Mouse (Mus musculus): ENCODE results near the gene Mbnl2. TPM values are rescaled to one million over a fixed set of nuclear protein-coding genes. Genes with fewer than 3 reads are reported as not detected.

The Mbnl2 gene
- polyA plus RNA-seq, 1 experiment, result 163 TPM

DNA sequence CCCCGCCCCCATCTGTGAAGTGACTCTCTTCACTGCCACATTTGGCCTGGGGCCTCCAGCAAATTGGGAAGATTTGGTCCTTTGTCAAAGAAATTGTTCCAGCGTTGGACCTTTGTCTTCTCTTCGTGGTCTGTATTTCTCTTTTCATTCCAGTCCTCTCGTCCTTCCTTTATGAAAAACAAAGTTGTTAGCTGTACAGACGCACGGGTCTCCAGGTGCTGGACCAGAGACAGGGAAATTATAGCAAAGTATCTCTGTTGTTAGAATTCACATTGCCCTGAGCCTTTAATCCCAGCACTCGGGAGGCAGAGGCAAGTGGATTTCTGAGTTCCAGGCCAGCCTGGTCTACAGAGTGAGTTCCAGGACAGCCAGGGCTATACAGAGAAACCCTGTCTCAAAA is 22.1 kb upstream of the Mbnl2 start:
- no peaks in the 10 kb centered on the region for H3K27me3 ChIP-seq (ENCODE audit: control insufficient read depth, insufficient read depth, low read length)
- no peak for TF ChIP-seq POLR2A (IDR thresholded peaks at IDR 0.05; ENCODE audit: borderline replicate concordance, insufficient read depth, low read length)
- no peak for TF ChIP-seq CTCF (IDR thresholded peaks at IDR 0.05; ENCODE audit: borderline replicate concordance, insufficient read depth, low read depth, low read length)
- 79% methylated on average over 7 of the region's 7 CpGs for WGBS

DNA sequence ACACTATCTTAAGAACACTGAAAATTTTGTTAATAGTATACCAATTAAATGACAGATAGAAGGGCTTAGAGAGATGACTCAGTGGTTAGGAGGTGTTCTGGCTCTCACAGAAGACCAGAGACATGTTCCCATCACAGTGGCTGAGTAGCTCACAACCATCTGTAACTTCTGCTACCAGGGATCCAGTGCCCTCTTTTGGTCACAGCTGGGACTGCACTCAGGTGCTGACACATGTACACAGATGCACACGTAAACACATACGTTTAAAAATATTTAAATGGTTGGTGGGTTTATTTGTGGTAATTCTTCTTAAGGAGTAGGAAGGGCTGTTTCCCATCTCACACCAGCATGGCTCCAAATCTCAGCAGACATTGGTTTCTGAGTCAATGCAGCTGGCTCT is 19.3 kb upstream of the Mbnl2 start:
- WGBS, result 99% methylated on average over 2 of the region's 2 CpGs
- no peak overlapping the region for H3K4me3 ChIP-seq (replicated peaks; ENCODE audit: insufficient read depth, low read depth, low read length)
- TF ChIP-seq CTCF (IDR thresholded peaks at IDR 0.05; ENCODE audit: borderline replicate concordance, insufficient read depth, low read depth, low read length), result no peak
- TF ChIP-seq POLR2A (IDR thresholded peaks at IDR 0.05; ENCODE audit: borderline replicate concordance, insufficient read depth, low read length), result no peak
- H3K4me1 ChIP-seq (ENCODE audit: control insufficient read depth, insufficient read depth, low read length), result no peaks in the 10 kb centered on the region
- no peak for DNase-seq
- no peaks in the 10 kb centered on the region for H3K27me3 ChIP-seq (ENCODE audit: control insufficient read depth, insufficient read depth, low read length)
- no peak overlapping the region for H3K27ac ChIP-seq (ENCODE audit: insufficient read depth, low read length)

More for the DNA sequence above, 22.1 kb upstream of the Mbnl2 start:
- no peak overlapping the region for H3K4me3 ChIP-seq (replicated peaks; ENCODE audit: insufficient read depth, low read depth, low read length)
- H3K27ac ChIP-seq (ENCODE audit: insufficient read depth, low read length), result no peak overlapping the region
- no peaks in the 10 kb centered on the region for H3K4me1 ChIP-seq (ENCODE audit: control insufficient read depth, insufficient read depth, low read length)
- no peak for DNase-seq

DNA sequence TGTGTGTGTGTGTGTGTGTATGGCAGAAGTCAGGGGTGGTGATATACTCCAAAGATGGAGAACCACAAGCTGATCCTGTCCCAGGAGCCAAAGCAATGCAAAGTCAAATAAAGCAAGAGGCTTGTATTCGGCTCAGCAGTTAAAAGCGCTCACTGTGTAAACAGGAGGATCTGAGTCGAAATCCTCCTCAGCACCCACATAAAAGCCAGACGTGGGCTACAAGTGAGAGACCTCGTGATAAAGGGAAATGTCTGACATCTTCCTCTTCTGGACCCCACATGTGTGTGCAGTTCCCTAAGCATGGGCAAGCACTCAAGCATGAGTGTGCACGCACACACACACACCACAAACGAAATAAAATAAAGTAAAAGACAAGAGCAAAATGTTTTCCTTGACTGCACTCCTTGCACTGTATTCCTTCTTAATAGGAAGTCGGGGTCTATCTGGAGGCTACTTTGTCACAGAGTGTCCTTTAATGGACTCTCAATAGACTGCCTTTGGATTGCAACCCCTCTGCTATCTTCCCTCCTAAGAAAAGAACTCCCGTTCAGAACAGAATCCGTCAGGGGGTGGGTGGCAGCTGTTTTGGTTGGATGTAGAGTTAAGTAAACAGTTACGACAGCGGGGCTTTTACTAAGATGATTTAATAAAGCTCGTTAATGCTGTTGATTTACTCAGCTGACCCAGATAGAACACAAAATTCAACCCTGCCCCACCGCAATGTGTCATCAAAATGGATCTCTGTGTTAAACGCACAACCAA is 18.7 kb upstream of the Mbnl2 start:
- Histone ChIP-seq H3K27me3 (ENCODE audit: control insufficient read depth, insufficient read depth, low read length) (no peaks in the 10 kb centered on the region), H3K27ac (ENCODE audit: insufficient read depth, low read length) (no peak overlapping the region), H3K4me1 (ENCODE audit: control insufficient read depth, insufficient read depth, low read length) (no peaks in the 10 kb centered on the region), H3K4me3 (replicated peaks; ENCODE audit: insufficient read depth, low read depth, low read length) (no peak overlapping the region)
- no peak for TF ChIP-seq CTCF (IDR thresholded peaks at IDR 0.05; ENCODE audit: borderline replicate concordance, insufficient read depth, low read depth, low read length)
- TF ChIP-seq POLR2A (IDR thresholded peaks at IDR 0.05; ENCODE audit: borderline replicate concordance, insufficient read depth, low read length), result no peak
- WGBS, result 88% methylated on average over 15 of the region's 15 CpGs
- no peak for DNase-seq

DNA sequence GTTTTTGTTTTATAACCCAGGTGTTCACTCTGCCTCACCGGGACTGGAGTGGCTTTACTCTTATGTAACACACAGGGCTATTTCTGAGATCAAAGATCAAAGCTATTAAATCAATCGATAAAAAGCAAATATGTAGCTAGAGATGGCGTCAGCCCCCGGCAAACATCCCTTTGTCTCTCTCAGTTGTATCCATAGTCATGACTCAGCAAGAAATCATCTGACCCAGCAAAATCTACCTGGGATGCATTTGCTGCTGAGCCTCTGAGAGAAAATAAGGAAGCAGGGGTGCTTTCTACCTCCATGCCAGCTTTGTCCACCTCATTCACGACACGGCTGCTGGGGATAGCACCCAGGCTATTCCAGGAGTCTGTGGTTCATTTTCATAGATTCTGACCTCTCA is 18.0 kb upstream of the Mbnl2 start:
- WGBS, result 90% methylated on average over 6 of the region's 6 CpGs
- no peak for TF ChIP-seq CTCF (IDR thresholded peaks at IDR 0.05; ENCODE audit: borderline replicate concordance, insufficient read depth, low read depth, low read length)
- Histone ChIP-seq H3K27ac (ENCODE audit: insufficient read depth, low read length) (no peak overlapping the region), H3K4me3 (replicated peaks; ENCODE audit: insufficient read depth, low read depth, low read length) (no peak overlapping the region), H3K4me1 (ENCODE audit: control insufficient read depth, insufficient read depth, low read length) (no peaks in the 10 kb centered on the region), H3K27me3 (ENCODE audit: control insufficient read depth, insufficient read depth, low read length) (no peaks in the 10 kb centered on the region)
- no peak for DNase-seq

DNA sequence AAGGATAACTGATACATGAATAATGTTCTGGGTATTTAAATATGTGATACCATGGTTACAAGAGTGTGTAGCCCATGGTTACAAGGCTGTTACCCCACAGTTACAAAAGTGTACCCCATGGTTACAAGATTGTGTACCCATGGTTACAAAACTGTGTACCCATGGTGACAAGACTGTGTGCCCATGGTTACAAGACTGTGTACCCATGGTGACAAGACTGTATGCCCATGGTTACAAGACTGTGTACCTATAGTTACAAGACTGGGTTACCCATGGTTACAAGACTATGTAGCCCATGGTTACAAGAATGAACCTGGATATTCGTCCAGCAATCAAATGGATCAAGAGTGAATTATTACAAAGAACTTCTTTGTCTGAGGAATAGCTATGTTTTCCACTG is 16.0 kb upstream of the Mbnl2 start:
- H3K27ac ChIP-seq (ENCODE audit: insufficient read depth, low read length), result no peak overlapping the region
- TF ChIP-seq CTCF (IDR thresholded peaks at IDR 0.05; ENCODE audit: borderline replicate concordance, insufficient read depth, low read depth, low read length), result no peak
- TF ChIP-seq POLR2A (IDR thresholded peaks at IDR 0.05; ENCODE audit: borderline replicate concordance, insufficient read depth, low read length), result no peak
- no peak for DNase-seq
- no peak overlapping the region for H3K4me3 ChIP-seq (replicated peaks; ENCODE audit: insufficient read depth, low read depth, low read length)
- 56% methylated on average over 1 of the region's 1 CpGs for WGBS
- H3K4me1 ChIP-seq (ENCODE audit: control insufficient read depth, insufficient read depth, low read length), result no peaks in the 10 kb centered on the region
- no peaks in the 10 kb centered on the region for H3K27me3 ChIP-seq (ENCODE audit: control insufficient read depth, insufficient read depth, low read length)

DNA sequence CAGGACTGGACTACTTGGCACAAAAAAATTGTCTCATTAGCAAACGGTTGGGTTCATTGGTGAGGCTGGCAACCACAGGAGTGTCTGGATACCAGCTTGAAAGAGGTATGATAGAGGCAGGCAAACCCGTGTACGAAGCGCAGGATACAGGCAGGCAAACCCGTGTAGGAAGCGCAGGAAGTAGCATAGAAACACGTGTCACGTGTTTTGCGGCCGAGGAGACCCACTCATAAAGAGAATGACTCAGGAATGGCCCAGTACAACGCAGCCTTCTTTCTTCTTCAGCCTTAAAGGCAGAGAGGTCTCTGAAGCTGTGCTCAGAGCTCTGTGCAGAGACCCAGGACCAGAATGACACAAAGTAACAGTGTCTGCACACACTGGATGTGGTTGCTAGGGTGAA is 13.9 kb upstream of the Mbnl2 start:
- 69% methylated on average over 11 of the region's 11 CpGs for WGBS
- no peak overlapping the region for H3K4me3 ChIP-seq (replicated peaks; ENCODE audit: insufficient read depth, low read depth, low read length)
- H3K27ac ChIP-seq (ENCODE audit: insufficient read depth, low read length), result no peak overlapping the region
- no peaks in the 10 kb centered on the region for H3K27me3 ChIP-seq (ENCODE audit: control insufficient read depth, insufficient read depth, low read length)
- TF ChIP-seq CTCF (IDR thresholded peaks at IDR 0.05; ENCODE audit: borderline replicate concordance, insufficient read depth, low read depth, low read length), result no peak
- TF ChIP-seq POLR2A (IDR thresholded peaks at IDR 0.05; ENCODE audit: borderline replicate concordance, insufficient read depth, low read length), result no peak
- no peaks in the 10 kb centered on the region for H3K4me1 ChIP-seq (ENCODE audit: control insufficient read depth, insufficient read depth, low read length)
- no peak for DNase-seq

DNA sequence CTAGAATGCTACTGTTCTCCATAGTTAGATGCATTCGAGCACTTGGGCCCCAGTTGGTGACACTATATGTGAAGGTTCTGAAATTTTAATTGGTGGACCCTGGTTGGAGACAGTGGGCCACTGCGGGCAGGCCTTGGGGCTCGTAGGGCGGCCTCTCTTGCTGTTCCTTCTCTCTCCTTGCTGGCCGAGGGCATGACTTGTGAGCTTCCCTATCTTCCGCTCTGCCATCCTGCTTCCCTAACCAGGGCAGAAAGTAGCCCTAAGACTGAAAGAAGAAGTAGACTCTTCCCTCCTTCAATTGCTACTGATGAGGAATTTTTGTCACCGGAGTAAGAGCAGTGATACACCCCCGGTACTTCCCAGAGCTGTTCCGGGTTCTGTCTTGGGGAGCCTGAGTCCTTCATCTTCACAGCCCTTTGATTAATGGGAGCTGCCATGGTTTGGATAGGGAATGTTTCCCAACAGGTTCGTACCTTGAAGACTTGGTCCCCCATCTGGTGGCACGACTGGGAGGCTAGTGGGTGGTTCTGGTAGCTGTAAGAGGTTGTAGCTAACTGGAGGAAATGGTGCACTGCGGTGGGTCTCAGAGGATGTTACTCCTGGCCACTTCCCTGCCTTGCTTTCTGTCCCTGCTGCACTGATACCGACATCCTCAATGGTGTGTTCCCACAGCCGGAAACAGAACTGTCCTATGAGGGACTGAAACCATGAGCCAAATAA is 12.6 kb upstream of the Mbnl2 start:
- no peaks in the 10 kb centered on the region for H3K27me3 ChIP-seq (ENCODE audit: control insufficient read depth, insufficient read depth, low read length)
- no peak for TF ChIP-seq CTCF (IDR thresholded peaks at IDR 0.05; ENCODE audit: borderline replicate concordance, insufficient read depth, low read depth, low read length)
- TF ChIP-seq POLR2A (IDR thresholded peaks at IDR 0.05; ENCODE audit: borderline replicate concordance, insufficient read depth, low read length), result no peak
- 92% methylated on average over 14 of the region's 14 CpGs for WGBS
- H3K4me1 ChIP-seq (ENCODE audit: control insufficient read depth, insufficient read depth, low read length), result no peaks in the 10 kb centered on the region
- no peak overlapping the region for H3K27ac ChIP-seq (ENCODE audit: insufficient read depth, low read length)
- DNase-seq, result no peak
- no peak overlapping the region for H3K4me3 ChIP-seq (replicated peaks; ENCODE audit: insufficient read depth, low read depth, low read length)
